Mouse (Mus musculus) gastrocnemius, adult 2 months (tissue): ENCODE results near the gene Wbp2. TPM values are rescaled to one million over a fixed set of nuclear protein-coding genes. Genes with fewer than 3 reads are reported as not detected.

Source experiments
- DNase-seq: peaks from one replicate; pipeline ENCODE4 v3.0.0; 2022
- H3K27ac ChIP-seq: fragments of 200-600 bp; 2 replicates; pipeline ENCODE4 v1.8.1; 2022; ENCODE audit warnings: mild to moderate bottlenecking
- H3K4me3 ChIP-seq: fragments of 200-600 bp; 2 replicates; pipeline ENCODE4 v1.8.1; 2022; ENCODE audit warnings: mild to moderate bottlenecking, moderate library complexity
- CTCF ChIP-seq: fragments of 200-600 bp; IDR thresholded peaks from 2 replicates; pipeline ENCODE4 v1.8.1; 2022; ENCODE audit warnings: antibody characterized with exemption, mild to moderate bottlenecking, moderate library complexity
- intact Hi-C: fragments of 180-260 bp; cut with DNase I; formaldehyde crosslinking; loops from one replicate; pipeline ENCODE4 v1.15.1; 2025
- total RNA-seq, 2 experiments: library from RNA; stranded (reverse); gene quantifications; 2 replicates each; pipeline ENCODE4 v1.2.3; 2021

Wbp2 gene
- total RNA-seq, 2 experiments from 2014 or later = 77.2 to 81.8 TPM

- intact Hi-C loops = no loop called here
- no peak overlapping the region for H3K4me3 ChIP-seq
- peak; percentile 76 for DNase-seq
- H3K27ac ChIP-seq = no peak overlapping the region
- peak; percentile 66 for TF ChIP-seq CTCF
These were observed 5.7 kb downstream of the Wbp2 start for GRCm38 (mm10) chr11:116081081-116081480.

- no peak overlapping the region for H3K27ac ChIP-seq
- H3K4me3 ChIP-seq = no peak overlapping the region
- no peak for TF ChIP-seq CTCF
- intact Hi-C loops = no loop called here
- DNase-seq = peak; percentile 14
These were observed 7.3 kb downstream of the Wbp2 start for GRCm38 (mm10) chr11:116079511-116079910.

- no peak overlapping the region for H3K4me3 ChIP-seq
- intact Hi-C loops = no loop called here
- DNase-seq = peak; percentile 16
- H3K27ac ChIP-seq = no peak overlapping the region
- TF ChIP-seq CTCF = no peak
These were observed 8.0 kb downstream of the Wbp2 start for GRCm38 (mm10) chr11:116078676-116079320.

- no peak for TF ChIP-seq CTCF
- Histone ChIP-seq H3K4me3 (peak overlapping the region; percentile 50), H3K27ac (peak overlapping the region; percentile 54; the same call in 1 of the 2 replicates)
- peak; percentile 60 for DNase-seq
- intact Hi-C loops = no loop called here
These were observed 8.6 kb downstream of the Wbp2 start for GRCm38 (mm10) chr11:116078221-116078620.

GRCm38 (mm10) chr11:116077446-116078204, 9.2 kb downstream of the Wbp2 start, which contains the start of gene Unc13d:
Gene Unc13d (minus strand): TSS chr11:116077961.
- DNase-seq = peak; percentile 42
- H3K4me3 ChIP-seq = peak within 1 kb of the TSS; percentile 50
- no peak; the same call in 1 of the 2 replicates for TF ChIP-seq CTCF
- intact Hi-C loops = no loop called here
- H3K27ac ChIP-seq = peak within 1 kb of the TSS; percentile 54; the same call in 1 of the 2 replicates

- intact Hi-C loops = no loop called here
- no peak overlapping the region for H3K4me3 ChIP-seq
- TF ChIP-seq CTCF = no peak
- DNase-seq = peak; percentile 16
- no peak overlapping the region for H3K27ac ChIP-seq
These were observed 10.0 kb downstream of the Wbp2 start for GRCm38 (mm10) chr11:116076836-116077235.

- no peak overlapping the region for H3K4me3 ChIP-seq
- peak; percentile 20 for DNase-seq
- no peak overlapping the region for H3K27ac ChIP-seq
- intact Hi-C loops = no loop called here
- TF ChIP-seq CTCF = no peak
These were observed 10.6 kb downstream of the Wbp2 start for GRCm38 (mm10) chr11:116076266-116076540.

GRCm38 (mm10) chr11:116075539-116076265, 11.1 kb downstream of the Wbp2 start:
- intact Hi-C loops = no loop called here
- Histone ChIP-seq H3K27ac (no peak overlapping the region), H3K4me3 (no peak overlapping the region)
- DNase-seq = peak; percentile 17
- TF ChIP-seq CTCF = no peak

GRCm38 (mm10) chr11:116074436-116074991, 12.3 kb downstream of the Wbp2 start:
- no peak for TF ChIP-seq CTCF
- intact Hi-C loops = no loop called here
- H3K4me3 ChIP-seq = no peak overlapping the region
- H3K27ac ChIP-seq = no peak overlapping the region
- peak; percentile 12 for DNase-seq

GRCm38 (mm10) chr11:116072608-116073007, 14.2 kb downstream of the Wbp2 start:
- Histone ChIP-seq H3K27ac (no peak overlapping the region), H3K4me3 (no peak overlapping the region)
- intact Hi-C loops = no loop called here
- DNase-seq = peak; percentile 11
- TF ChIP-seq CTCF = no peak

- DNase-seq = peak; percentile 22
- no peak overlapping the region for H3K4me3 ChIP-seq
- H3K27ac ChIP-seq = no peak overlapping the region
- TF ChIP-seq CTCF = peak; percentile 45
- intact Hi-C loops = no loop called here
These were observed 15.3 kb downstream of the Wbp2 start for GRCm38 (mm10) chr11:116071510-116071909.

GRCm38 (mm10) chr11:116065345-116065744, 21.4 kb downstream of the Wbp2 start:
- no peak for DNase-seq
- no peak for TF ChIP-seq CTCF
- intact Hi-C loops = no loop called here
- Histone ChIP-seq H3K27ac (no peak overlapping the region), H3K4me3 (no peak overlapping the region)
